Mouse (Mus musculus) lung, adult 18-20 months (tissue): ENCODE results near the gene Alpi.

Experiments used
- DNase-seq, 2 experiments: peaks; one replicate each; pipeline ENCODE4 v3.0.0; 2022; ENCODE audit warnings: mixed read lengths in 2 of 2

The Alpi gene

GRCm38 (mm10) chr1:87059042-87059665 is 42.3 kb downstream of the Alpi start:
- no peak for DNase-seq

GRCm38 (mm10) chr1:87057075-87057474 is 44.3 kb downstream of the Alpi start:
- no peak for DNase-seq

DNA sequence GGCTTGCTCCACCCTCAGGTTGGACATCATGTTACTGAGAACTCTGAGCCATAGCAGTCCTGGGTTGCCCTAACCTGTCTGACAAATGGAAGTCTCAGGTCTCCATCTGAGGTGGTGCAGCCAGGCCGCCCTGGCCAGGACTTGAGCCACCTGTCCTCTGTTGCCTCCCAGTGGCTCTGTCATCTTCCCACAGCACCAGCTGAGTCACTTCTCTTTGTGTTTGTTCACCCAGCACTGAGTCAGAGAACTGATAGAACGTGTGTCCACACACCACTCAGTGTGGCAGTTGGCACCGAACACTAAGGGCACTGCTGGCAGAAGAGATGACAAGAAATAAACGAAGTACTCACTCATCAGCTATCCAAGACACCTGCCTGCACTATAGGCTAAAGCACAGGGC is 50.0 kb downstream of the Alpi start:
- DNase-seq = no peak

- no peak for DNase-seq
Measured at GRCm38 (mm10) chr1:87050700-87051099, 50.7 kb downstream of the Alpi start.

DNA sequence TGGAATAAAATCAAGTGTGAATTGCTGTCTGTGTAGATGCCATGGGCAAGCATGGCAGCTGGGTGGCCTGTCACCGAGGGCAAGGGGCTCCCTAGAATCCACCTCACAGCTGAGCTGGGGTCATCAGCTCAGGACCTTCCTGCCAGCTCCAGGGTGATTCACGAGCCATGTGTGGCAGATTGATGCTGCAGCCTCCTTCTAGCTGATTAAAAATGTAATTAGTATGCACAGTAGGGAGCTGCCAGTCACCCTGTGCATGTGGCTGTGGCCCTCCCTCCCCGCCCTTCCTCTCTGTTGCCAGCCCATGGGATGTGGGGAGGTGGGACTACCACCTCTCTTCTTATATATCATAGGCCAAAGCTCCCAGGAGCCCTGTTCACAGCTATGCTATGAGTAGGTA is 51.3 kb downstream of the Alpi start:
- DNase-seq = no peak
